ENCODE assay signal across 18 mouse cellular contexts in genomic region chr14:9613126-9613525, GRCm38 (mm10).
DNase-seq lines count a peak whose midpoint lies in the region.
"Had no signal": no experiment of that assay in that cellular context is flagged by ENCODE, and none has a peak within 500 bp of the region (broad histone marks: within the 10 kb centered on the region; RNA-seq: fewer than 3 reads in every experiment).

No protein-coding gene starts in this region.

- peak; percentile 22 for DNase-seq in kidney, adult 11 months
- DNase-seq in kidney, adult 18-20 months, result no peak
- peak; percentile 13 for DNase-seq in A20 (ENCODE audit: low read depth, low spot score)
- peak; percentile 66 for DNase-seq in kidney, adult 9 months
- peak; percentile 35 to 48 for DNase-seq in kidney, postnatal 36 days
- DNase-seq in retina, embryonic 14.5 days (ENCODE audit: low spot score), result no peak
- DNase-seq in testis, postnatal 10 days (ENCODE audit: low spot score), result no peak
- DNase-seq: adrenal gland, adult 2 months; adrenal gland, postnatal 36 days; cerebellum, adult 2 months; cerebellum, postnatal 36 days; embryo, embryonic 11 days; gastrocnemius, postnatal 14 days; heart, adult 11 months; layer of hippocampus, adult 9-11 months; lung, embryonic 14.5 days; lung, postnatal 14 days; right cerebral cortex, adult 18-20 months had no signal

Comparison
In these comparisons a context has a peak if more than half of its experiments do, and no peak if none do; other contexts are left out.
1. DNase-seq: peak in kidney, adult 11 months (single experiment), A20 (single experiment), kidney, adult 9 months (single experiment) and kidney, postnatal 36 days (2 of 2); none in kidney, adult 18-20 months (single experiment), retina, embryonic 14.5 days (single experiment) and testis, postnatal 10 days (single experiment).